In the genomic region with DNA sequence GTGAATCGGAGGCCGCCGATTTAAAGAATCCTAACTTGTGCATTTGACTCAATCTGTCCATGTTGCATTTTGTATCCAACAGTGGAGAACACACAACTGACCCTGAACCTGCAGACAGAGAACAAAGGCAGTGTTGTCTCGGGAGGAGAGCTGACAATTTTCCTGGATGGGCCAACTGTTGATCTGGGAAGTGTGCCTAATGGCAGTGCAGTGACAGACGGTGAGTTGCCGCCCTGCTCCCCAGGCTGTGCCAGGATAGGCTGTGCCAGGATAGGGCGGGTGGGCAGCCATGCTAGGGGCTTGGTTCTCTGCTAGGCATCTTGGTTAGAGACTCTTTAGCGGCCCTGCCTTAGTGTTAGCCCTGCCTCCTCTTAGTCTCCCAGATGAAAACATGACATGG, we compare ENCODE assay signal across 10 mouse cellular contexts. TPM values are rescaled to one million over a fixed set of nuclear protein-coding genes. Genes with fewer than 3 reads are reported as not detected.
DNase-seq lines count a peak whose midpoint lies in the region; ATAC-seq and TF ChIP-seq lines count a peak whose summit lies in the region.
"Had no signal": no experiment of that assay in that cellular context is flagged by ENCODE, and none has a peak within 500 bp of the region (broad histone marks: within the 10 kb centered on the region; RNA-seq: fewer than 3 reads in every experiment).

No protein-coding gene starts in this region.

- no peak overlapping the region for H3K9ac ChIP-seq in hindbrain, postnatal 0 days (replicated peaks; ENCODE audit: low read length)
- H3K9ac ChIP-seq: liver, embryonic 13.5 days had no signal

- DNase-seq in adrenal gland, postnatal 14 days, result peak; percentile 27
- DNase-seq in adrenal gland, postnatal 25 days, result no peak
- peak; percentile 14 for DNase-seq in ovary, postnatal 36 days (ENCODE audit: low spot score)
- no peak for DNase-seq in ovary, postnatal 14 days (ENCODE audit: low spot score)
- DNase-seq in hindbrain, postnatal 0 days (ENCODE audit: low spot score), result peak; percentile 77
- DNase-seq in testis, postnatal 10 days (ENCODE audit: low spot score), result peak; percentile 66
- no peak for DNase-seq in gastrocnemius, adult 18-20 months (ENCODE audit: low spot score)
- no peak for DNase-seq in adrenal gland, postnatal 36 days
- DNase-seq: liver, embryonic 13.5 days had no signal

- H3K9me3 ChIP-seq in hindbrain, postnatal 0 days (ENCODE audit: low read length), result no peaks in the 10 kb centered on the region
- H3K9me3 ChIP-seq: liver, embryonic 13.5 days had no signal

- H3K27me3 ChIP-seq in hindbrain, postnatal 0 days (ENCODE audit: insufficient read depth, low read length), result no peaks in the 10 kb centered on the region
- H3K27me3 ChIP-seq: liver, embryonic 13.5 days; Patski had no signal

- H3K27ac ChIP-seq in hindbrain, postnatal 0 days, result 0 out of 2 replicates have a peak overlapping the region, but pooled peaks have one; percentile 32
- H3K27ac ChIP-seq: liver, embryonic 13.5 days had no signal

- TF ChIP-seq CTCF in hindbrain, postnatal 0 days (IDR thresholded peaks at IDR 0.05; ENCODE audit: low read depth), result no peak

- 30% methylated on average over 8 of the region's 8 CpGs for WGBS in hindbrain, postnatal 0 days

- H3K4me3 ChIP-seq in hindbrain, postnatal 0 days (ENCODE audit: low read length), result no peak overlapping the region
- H3K4me3 ChIP-seq: liver, embryonic 13.5 days had no signal

- no peak overlapping the region for H3K4me2 ChIP-seq in hindbrain, postnatal 0 days (ENCODE audit: low read depth, low read length)
- H3K4me2 ChIP-seq: liver, embryonic 13.5 days had no signal

- no peaks in the 10 kb centered on the region for H3K36me3 ChIP-seq in hindbrain, postnatal 0 days (ENCODE audit: insufficient read depth, low read length)

- peak; percentile 94 for ATAC-seq in hindbrain, postnatal 0 days
- ATAC-seq: Patski had no signal

- H3K4me1 ChIP-seq in hindbrain, postnatal 0 days (ENCODE audit: insufficient read depth, low read length), result no peaks in the 10 kb centered on the region

RNA-seq across cellular contexts. Expression of gene Wwp2, which starts 47.1 kb away (rescaled TPM):
- total RNA-seq in adrenal gland, postnatal 14 days (2021), result 27.7 and 38.3 TPM in 2 replicates
- 23.9 and 44.1 TPM in 2 replicates for total RNA-seq in adrenal gland, postnatal 25 days (2021)
- total RNA-seq in hindbrain, postnatal 0 days (2014; rRNA removed), result 36.2 and 41.9 TPM in 2 replicates
- 32.7 and 33.0 TPM in 2 replicates for polyA plus RNA-seq in hindbrain, postnatal 0 days (2015; fragmentation: Nextera tagmentation; extraction: Ambion mirVana)
- total RNA-seq in gastrocnemius, adult 18-20 months (2021), result 10 to 100 TPM; 13.8 to 14.2 TPM
- 10 to 100 TPM; 32.3 to 43.3 TPM for total RNA-seq in adrenal gland, postnatal 36 days (2021)

RNA-seq across cellular contexts. Expression of gene Nob1, which starts 58.4 kb away (rescaled TPM):
- total RNA-seq in adrenal gland, postnatal 14 days (2021), result 31.0 and 35.6 TPM in 2 replicates
- total RNA-seq in adrenal gland, postnatal 25 days (2021), result 29.6 and 40.6 TPM in 2 replicates
- 14.7 and 24.9 TPM in 2 replicates for total RNA-seq in hindbrain, postnatal 0 days (2014; rRNA removed)
- 48.9 and 49.5 TPM in 2 replicates for polyA plus RNA-seq in hindbrain, postnatal 0 days (2015; fragmentation: Nextera tagmentation; extraction: Ambion mirVana)
- 10 to 100 TPM; 21.4 to 27.5 TPM for total RNA-seq in gastrocnemius, adult 18-20 months (2021)
- 10 to 100 TPM; 28.5 to 35.5 TPM for total RNA-seq in adrenal gland, postnatal 36 days (2021)

Comparison
In these comparisons a context has a peak if more than half of its experiments do, and no peak if none do; other contexts are left out.
1. DNase-seq: peak in adrenal gland, postnatal 14 days (single experiment), ovary, postnatal 36 days (single experiment), hindbrain, postnatal 0 days (single experiment) and testis, postnatal 10 days (single experiment); none in adrenal gland, postnatal 25 days (single experiment), ovary, postnatal 14 days (single experiment), gastrocnemius, adult 18-20 months (single experiment) and adrenal gland, postnatal 36 days (0 of 2).